Mouse (Mus musculus) liver, embryonic 14 days (tissue): ENCODE results near the gene Mut. TPM values are rescaled to one million over a fixed set of nuclear protein-coding genes. Genes with fewer than 3 reads are reported as not detected.

Experiments used
- polyA plus RNA-seq: library from polyadenylated mRNA; depleted of rRNA; stranded (reverse); fragments of >200 nt; gene quantifications from 2 replicates; pipeline ENCODE4 v1.2.3, GENCODE M21; 2012; rRNA removed

The Mut gene
- polyA plus RNA-seq = 13.8 and 15.5 TPM in 2 replicates

DNA sequence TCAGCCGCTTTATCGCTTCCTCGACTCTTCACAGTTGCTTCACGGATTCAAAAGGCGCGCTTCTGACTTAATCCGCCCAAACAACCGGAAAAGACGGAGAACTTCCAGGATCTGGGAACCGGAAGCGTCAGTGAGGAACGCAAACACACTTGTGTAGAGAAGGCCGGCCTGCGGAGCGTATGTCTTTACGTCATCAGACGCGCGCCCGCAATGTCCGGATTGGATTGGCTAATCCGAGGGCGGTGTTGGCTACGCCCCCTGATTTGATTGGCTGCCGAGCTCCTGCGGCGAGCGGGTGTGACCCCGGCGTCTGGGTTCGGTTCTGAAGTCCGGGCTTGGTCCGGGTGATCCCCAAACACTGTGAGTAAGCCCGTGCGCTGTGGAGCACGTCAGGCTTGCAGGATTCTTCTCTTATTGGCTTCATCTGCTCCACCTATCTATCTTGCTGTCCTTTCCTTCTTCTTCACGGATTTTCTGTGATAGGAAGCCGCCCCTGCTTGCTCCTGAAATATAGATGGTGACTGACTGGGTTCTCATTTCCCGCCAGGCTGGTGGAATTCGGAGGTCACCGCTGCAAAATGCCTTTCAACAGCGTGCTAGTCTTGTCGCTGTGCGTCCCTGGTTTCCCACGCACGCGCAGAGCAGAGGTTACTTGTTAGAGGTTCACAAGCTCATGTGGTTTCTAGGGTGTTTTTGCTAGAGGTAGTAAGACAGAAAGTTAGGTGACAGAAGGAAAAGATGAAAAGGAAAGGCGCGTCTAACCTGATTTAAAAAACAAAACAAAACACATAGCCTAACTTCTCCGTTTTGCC is at the start of gene Mut, which contains the start of gene Cenpq:
TSS of gene Mut (plus strand) at position 266 of the 812 bp plus-strand sequence.
TSS of gene Cenpq (minus strand) at position 628 of the 812 bp plus-strand sequence.

DNA sequence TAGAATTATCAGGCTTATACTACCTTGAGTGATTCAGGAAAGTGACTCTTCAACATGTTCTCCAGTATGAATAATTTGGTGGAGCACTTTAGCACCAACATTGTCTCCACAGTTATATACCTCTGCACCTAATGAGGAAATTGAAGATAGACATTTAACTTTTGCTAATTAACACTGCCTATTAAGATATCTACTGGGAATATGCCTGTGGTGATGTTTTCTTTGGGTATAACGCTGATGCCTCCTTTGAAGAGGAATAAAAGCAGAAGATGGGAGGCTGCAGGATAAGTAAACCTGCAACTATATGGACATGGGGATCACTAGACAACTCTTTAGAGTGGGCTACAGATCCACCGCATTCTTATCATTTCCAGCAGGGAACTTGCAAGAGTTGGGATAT is 20.2 kb upstream of the Mut start, which contains the start of gene Glyatl3:
TSS of gene Glyatl3 (minus strand) at position 101 of the 400 bp plus-strand sequence.

Other genes starting within 250 kb of the Mut start
- not detected in 2 replicates for gene Esp1, start 207.6 kb upstream of the Mut start, polyA plus RNA-seq
- gene Crisp2, start 127.7 kb upstream of the Mut start, polyA plus RNA-seq = 0.15 and 0.20 TPM in 2 replicates
- 134 and 170 TPM in 2 replicates for gene Rhag, start 123.6 kb upstream of the Mut start, polyA plus RNA-seq
- 0.47 and 0.52 TPM in 2 replicates for gene 9130008F23Rik, start 54.1 kb upstream of the Mut start, polyA plus RNA-seq
- 0.03 TPM in 1 of 2 replicates, not detected in the other for gene Glyatl3, start 20.3 kb upstream of the Mut start, polyA plus RNA-seq
- gene Cenpq, start 362 bp downstream of the Mut start, polyA plus RNA-seq = 18.2 and 19.0 TPM in 2 replicates